Mouse (Mus musculus): Measurements from ENCODE around the gene Sik3. TPM values are rescaled to one million over a fixed set of nuclear protein-coding genes. Genes with fewer than 3 reads are reported as not detected.
A peak's percentile ranks its signal among the peaks of the same experiment; 100 is the strongest.

Sik3 gene
- total RNA-seq, 4 experiments from 2014 or later, result 66.2 to 77.3 (median 70.0) TPM

DNA sequence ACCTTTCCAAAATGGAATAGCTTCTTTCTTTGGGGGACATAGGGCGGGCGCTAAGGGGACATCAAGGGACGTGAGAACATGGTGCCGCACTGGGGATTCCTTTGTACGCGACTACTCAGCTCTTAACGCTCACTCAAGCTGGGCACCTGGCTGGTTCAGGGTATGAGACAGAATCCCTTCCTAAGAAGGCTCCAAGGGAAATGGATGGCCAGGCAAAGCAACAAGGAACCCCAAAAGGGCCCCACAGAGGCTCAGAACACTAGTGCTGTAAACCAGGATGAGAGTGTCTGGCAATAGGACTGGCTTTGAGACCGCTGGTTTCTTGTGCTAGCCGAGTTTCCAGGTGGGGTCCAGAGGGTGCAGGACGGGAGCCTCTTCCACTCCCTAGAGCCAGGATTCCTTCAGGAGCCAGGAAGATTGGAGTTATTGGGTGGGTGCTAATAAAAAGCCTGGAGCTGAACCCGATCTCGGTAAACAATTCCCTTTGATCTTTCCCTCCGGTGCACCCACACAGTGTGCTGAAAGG is 217.9 kb downstream of the Sik3 start:
- DNase-seq, result no peak

DNA sequence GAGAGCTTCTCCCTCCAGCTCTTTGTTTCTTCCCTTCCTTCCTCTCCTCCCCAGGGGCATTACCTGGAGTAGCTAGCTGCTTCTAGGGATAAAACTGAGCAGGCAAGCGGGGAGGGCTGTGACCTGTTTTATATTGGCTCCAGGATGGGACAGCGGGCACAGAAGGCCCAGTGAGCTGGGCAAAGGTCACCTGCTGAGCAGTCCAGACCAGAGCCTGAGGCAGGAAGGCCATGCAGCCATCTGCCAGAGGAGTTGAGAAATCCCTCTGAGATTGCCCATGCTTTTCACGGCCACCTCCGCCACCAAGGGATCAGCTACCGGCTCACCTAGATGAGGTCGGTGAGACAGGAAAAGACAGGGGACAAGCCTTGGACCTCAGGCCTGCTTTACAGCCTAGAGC is 222.6 kb downstream of the Sik3 start:
- peak; percentile 36 for DNase-seq

DNA sequence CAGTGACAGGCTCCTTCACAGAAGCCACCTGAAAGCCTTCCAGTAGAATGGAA is 222.8 kb downstream of the Sik3 start, which contains the start of gene Apoc3:
Gene Apoc3, minus strand, starts transcription at position 41 of the 53 bp plus-strand sequence.
- no peak for DNase-seq

DNA sequence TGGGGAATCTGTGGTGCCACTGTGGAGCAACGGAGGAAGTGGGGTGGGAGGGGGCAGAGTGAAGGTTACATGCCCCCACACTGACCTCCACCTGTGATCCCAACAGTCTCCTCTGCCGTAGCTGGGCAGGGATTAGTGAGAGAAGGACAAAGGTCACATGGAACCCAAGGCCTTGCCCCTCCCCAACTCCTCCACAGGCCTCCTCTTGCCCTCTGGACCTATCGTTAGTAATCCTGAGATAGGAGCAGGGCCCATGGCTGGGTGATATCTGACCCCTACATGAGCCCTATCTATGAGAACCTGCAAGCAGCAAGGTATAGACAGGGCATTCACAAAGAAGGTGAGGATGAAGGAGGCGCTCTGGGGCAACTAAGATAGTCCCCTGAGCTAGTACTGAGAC is 223.0 kb downstream of the Sik3 start:
- DNase-seq, result no peak

DNA sequence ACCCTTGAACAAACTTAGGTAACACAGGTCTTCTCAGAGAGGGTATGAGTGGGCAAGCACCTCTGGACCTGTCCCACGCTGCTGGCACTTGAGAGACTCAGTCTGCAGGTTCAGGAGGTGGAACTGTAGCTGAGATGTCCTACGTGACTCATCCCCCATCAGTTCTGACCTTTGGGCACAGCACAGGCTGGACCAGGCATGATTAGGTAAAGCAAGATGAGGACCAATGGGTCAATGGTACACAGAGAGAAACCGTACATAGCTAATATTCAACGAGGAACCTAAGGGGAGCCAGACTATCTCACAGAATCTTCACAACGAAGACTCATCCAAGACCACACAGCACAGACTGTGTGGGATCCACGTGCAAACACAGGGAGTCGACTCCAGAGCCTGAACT is 226.2 kb downstream of the Sik3 start:
- no peak for DNase-seq

DNA sequence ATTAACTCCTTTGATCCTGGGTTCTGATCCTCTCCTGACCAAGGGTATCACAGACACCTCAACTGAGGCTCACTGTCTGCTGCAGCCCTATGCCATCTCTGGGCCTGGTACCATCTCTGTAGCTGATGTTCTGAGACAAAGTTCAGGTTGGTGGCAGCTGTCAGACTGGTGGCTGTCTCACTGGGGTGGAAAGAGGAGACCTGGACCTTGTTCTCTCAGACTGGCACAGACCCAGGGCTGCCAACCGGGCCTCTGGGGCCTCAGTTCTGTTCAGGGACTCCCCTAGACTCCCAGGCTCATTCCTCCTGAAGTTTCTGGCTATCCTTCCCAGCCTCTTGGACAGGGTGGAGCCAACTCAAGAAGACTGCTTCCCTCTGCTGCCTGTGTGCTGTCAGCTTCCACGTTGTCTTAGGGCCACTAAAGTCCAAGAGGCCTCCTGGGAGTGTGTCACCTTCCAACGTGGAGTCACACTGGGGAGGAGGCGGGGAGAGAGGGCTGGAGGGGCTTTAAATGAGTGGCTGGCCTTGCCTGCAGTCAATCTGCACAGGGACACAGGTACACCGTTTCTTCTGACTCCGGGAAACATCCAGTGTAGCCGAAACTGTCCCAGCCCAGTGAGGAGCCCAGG is 228.0 kb downstream of the Sik3 start, which contains the start of gene Apoa4:
Gene Apoa4, plus strand, starts transcription at position 171 of the 628 bp plus-strand sequence.
- DNase-seq, result no peak

DNA sequence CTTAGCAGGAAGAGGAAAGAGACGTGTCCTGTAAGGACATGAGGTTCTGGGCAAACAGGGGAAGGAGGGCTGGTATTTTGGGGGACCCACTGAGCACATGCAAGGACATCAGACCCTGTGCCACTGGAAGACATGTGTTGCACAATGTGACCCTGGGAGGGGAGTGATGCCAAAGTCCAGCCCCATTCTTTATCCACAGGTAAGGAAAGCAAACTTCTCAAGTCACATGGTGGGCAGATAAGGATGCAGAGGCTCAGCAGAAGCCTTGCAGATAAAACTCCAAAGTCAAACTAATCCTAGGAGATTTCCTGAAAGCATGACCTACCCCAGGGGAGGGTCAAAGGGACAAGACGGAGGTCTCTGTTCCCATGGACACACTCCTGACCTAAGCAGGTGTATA is 229.2 kb downstream of the Sik3 start:
- DNase-seq, result no peak

DNA sequence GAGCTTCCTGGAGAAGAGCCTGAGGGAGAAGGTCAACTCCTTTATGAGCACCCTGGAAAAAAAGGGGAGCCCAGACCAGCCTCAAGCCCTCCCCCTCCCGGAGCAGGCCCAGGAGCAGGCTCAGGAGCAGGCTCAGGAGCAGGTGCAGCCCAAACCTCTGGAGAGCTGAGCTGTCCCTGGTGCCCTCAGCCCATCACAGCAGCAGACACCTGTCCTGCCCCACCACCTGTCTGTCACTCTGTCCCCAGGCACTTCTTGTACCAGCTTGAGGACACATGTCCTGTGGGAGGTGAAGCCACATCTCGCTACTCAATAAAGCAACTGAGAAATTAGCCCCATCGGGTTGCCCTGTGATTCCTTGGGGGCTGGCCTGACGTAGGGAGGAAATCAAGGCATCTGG is 230.5 kb downstream of the Sik3 start:
- no peak for DNase-seq

DNA sequence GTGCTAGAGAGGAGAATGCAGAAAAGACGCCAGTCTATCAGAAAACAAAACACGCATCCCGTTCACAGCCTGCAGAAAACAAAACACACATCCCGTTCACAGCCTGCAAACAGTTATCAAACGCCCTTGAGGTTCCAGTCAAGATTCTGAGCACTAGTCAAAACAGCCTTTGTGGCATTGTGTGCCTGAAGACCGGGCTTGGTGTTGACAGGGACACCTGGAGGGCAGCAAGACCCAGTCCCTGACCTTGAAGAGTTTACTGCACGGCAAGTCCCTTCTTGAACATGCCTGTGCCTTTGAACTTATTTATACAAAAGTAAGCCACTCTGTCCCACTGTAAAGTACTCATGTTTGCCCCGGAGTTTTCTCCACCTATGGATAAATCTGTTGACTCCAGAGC is 231.0 kb downstream of the Sik3 start:
- DNase-seq, result no peak

DNA sequence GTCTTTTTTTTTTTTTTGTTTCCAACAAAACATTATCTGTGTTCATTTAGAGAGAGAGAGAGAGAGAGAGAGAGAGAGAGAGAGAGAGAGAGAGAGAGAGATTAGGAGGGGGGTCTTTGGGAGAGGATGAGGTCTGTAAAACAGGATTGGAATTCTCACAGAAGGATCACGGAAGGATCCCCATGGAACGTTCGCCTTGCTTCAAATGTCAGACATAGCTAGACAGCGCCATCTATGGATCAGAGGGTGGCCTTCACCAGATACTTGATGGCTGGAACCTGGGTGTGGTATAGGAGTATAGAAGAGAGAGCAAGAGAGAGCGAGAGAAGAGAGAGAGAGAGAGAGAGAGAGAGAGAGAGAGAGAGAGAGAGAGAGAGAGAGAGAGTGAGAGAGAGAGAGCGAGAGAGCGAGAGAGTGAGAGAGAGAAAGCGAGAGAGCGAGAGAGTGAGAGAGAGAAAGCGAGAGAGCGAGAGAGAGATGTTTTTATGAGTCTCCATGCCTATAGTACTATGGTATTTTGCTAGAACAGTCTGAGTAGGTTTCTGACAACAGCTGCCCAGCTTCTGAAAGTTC is 234.2 kb downstream of the Sik3 start:
- peak; percentile 29 for DNase-seq

DNA sequence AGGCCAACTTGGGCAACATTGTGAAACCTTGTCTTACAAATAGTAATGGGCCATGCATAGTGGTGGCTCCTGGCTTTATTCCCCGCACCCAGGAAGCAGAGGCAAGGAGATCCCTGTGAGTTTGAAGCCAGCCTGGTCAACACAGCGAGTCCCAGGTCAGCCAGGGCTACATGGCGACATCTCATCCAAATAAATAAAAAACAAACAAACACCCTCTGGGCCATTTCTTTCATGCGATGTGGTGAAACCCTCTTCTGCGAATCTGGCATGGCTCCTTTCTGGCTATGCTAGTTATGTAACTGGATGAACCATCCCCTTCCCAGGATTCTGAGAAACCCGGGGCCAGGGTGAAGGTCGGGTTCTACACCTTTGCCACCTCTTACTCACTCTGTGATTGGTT is 243.6 kb downstream of the Sik3 start:
- DNase-seq, result no peak

DNA sequence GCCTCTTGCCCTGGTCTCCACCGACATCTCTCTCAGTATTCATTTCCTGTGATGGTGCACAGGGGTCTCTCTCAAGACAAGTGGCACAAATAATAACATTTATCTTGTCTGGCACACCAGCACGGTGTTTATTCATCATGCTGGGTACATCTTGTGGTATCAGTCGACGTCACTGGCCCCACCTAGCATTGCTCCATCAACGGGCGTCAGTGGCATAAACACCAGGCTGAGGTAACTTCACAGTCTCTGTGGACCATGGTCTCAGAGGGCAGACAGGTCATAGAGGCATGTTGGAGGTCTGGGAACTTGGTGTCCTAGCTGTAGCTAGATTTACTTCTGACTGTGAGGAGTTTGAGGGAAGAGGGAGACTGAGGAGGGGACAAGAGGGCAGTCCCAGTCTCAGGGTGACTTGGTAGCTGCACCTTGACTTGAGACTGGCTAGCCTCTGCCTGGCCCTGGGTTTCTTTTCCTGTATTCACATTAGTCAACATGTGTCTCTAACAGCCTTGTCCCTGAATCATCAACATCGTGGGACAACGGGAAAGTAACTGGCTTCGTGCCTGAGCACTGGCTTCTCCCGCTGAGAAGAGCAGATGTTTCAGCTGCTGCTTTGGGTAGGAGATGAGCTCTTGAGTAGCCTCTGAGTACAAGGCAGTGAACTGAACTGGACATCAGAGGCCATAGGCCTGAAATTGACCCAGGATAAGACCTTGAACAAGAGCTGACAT is 244.2 kb downstream of the Sik3 start:
- DNase-seq, result no peak

DNA sequence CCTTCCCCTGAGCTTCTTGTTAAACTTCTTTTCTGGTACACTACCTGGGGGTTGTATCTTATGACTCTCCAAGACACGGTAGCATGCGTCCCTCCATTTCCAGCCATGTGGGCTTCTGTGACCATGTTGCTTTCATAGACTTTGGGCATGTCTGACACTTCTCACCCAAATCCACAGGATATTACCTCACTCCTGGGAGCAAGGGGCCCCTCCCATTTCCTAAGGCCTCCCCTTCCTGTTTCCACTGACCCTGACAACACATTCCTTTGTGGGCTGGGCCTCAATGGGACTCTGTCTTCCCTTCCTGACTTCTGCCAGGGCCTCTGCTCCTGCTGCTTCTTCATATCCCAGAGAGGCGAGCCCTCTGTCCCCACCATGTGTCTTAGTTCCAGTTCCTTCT is 244.9 kb downstream of the Sik3 start:
- DNase-seq, result no peak

DNA sequence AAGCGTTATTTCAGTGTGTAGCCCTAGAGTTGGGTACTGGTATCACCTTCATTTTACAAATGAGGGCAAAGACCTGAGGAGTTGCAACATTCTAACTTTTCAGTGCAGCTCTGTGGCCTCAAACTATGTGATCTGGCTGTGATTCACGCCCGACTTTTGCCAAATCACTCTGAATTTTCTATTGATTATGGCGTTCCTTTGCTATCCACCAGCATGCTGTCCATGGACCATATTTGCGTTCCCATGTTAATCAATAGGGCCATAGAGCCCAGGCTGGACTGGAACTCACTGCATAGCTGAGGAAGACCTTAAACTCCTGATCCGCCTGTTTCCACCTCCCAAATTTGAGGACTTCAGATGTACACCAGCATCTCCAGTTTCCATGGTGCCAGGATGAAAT is 246.5 kb downstream of the Sik3 start:
- no peak for DNase-seq

DNA sequence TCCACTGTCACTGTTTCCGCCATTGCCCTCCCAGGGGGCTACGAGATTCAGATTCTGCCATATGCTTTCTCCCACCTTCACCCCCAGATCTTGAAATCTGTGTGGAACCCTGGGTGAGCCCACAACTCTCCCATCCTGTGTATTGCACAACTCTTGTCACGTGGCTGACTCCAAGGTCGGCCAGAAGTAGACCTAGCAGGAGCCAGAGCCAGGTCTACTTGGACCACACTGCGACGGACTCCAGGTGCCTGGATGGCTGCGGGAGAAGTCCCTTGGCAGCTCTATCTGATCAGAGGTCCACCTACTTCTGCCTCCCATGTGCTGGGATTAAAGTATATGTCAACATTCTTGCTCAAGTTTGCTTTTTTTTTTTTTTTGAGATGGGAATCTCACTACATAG is 248.5 kb downstream of the Sik3 start:
- DNase-seq, result no peak

DNA sequence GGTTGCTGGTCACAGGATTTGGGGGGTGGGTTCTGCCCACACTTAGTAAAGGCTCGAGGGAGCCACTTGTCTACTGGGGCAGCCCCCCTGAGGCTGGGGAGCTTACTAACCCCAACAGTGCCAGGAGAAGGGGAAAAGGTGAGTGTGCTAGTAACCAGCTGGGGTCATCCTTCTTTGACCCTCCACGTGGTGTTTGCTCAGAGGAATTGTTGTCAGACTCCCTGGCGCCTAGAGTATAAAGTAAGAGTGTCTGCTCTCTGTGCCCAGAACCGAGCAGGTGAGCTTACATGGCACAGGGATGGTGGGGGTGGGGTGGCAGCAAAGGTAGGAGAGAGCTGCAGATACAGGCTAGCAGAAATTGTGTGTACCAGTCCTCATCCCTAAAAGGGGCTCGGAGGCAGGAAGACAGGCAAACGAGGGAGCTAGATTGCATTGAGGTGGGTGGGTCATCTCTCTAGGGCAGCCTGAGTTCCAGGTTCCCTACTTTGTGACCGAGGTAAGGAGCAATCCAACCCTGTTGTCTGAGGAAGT is 255.8 kb downstream of the Sik3 start, which contains the start of gene Apoa5:
Gene Apoa5, plus strand, starts transcription at position 291 of the 531 bp plus-strand sequence.
- no peak for DNase-seq

DNA sequence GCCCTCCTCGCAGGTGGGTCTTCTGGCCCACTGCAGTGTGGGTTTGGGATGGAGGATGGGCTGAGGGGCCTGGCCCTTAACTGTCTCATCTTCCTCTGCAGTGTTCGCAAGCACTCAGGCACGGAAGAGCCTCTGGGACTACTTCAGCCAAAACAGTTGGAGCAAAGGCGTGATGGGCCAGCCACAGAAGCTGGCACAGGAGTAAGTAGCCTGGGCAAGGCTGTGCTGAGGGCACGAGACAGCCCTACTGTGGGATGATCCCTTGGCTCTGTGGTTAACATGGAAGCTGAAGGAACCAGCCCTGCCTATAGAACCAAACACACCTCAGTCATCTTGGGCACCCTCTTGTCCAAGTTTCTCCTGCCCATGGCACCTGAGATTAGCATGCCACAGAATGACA is 256.5 kb downstream of the Sik3 start:
- DNase-seq, result no peak

DNA sequence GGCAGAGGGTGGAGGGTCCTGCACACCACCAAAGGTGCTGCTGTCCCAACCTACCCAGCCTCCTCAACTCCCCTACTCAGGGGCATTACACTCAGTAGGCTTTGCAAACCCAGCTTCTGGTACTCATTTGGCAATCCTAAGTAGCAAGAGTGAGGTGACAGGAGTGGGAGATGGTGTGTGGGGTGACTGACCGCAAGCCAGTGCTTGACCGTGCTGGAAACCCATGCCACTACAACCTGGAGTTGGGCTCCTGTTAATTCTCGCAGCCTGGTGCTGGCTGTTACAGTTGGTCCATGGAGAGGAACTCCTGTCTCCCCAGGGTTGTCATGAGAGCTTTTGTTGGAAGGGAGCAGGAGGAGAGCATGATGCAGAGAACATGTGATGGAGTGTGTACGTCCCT is 258.2 kb downstream of the Sik3 start:
- DNase-seq, result no peak

DNA sequence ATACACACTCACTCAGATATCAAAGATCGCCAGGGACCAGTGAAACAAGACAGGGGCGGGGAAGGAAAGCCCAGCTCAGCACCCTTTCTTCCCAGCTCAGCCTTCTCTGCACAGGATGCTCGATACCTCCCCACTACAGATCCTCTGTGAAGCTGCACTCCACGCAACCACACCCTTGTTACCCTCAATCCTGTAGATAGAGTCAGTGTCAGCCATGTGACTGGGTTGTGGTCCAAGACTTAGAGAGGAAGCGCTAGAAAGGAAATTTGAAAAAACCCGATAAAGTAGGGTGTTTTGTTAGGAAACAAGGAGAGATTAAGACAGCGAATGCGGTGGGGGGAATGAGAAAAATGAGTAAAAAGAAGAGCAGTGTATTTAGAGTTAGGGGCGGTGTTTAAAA is 259.4 kb downstream of the Sik3 start:
- no peak for DNase-seq

DNA sequence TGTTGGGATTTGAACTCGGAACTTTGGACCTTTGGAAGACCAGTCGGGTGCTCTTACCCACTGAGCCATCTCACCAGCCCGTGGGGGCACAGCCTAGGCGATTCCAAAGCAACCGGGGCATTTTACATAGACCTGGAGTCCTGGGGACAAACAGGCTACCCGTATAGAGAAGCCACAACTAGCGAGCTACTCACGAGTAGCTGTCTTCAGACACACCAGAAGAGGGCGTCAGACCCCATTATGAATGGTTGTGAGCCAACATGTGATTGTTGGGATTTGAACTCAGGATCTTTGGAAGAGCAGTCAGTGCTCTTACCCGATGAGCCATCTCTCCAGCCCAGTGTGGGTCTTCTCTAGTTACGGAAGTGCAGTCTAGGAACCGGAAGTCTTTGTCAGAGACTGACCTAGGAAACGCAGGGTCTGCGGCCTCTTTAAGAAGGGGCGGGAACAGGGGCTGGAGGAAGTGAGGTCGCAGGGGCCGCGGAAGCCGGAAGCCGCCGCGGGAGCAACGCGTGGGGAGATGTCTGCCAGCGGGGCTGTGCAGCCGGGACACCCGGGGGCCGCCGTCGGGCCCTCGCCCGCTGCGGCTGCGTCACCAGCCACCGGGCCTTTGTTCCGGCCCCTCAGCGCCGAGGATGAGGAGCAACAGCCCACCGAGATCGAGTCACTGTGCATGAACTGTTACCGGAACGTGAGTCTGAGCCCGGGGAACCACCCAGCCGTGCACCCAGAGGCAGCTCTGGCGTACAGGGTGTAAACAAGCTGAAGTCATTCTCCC is 260.2 kb downstream of the Sik3 start, which contains the start of gene Zpr1:
Gene Zpr1, plus strand, starts transcription at position 388 of the 778 bp plus-strand sequence.
- DNase-seq, result peak; percentile 88

All from adrenal gland, adult 8-10 months (tissue).